Mouse (Mus musculus): ENCODE results near the gene Auts2.

Auts2 gene

DNA sequence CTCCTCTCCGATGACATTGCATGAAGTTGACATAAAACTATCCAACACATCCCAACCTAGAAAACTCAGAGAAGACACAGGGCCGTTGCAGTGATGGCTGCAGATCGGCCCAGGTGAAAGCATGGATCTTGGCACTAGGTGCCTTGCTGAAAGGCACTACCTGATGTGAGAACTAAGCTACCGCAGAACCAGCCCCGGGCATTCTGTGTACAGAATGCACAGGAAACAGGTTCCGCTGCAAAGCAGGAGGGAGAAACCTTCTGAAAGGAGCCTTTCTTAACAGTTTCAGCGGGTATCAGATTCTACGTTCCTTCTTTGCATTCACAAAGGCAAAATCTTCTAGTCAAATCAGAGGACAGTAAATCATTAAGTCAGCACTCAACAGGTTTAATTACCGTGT is 361.1 kb downstream of the Auts2 start:
- no peak for DNase-seq (ENCODE audit: low read depth, low spot score)

GRCm38 (mm10) chr5:132170010-132170409 is 373.1 kb downstream of the Auts2 start:
- no peak for DNase-seq (ENCODE audit: low read depth, low spot score)

DNA sequence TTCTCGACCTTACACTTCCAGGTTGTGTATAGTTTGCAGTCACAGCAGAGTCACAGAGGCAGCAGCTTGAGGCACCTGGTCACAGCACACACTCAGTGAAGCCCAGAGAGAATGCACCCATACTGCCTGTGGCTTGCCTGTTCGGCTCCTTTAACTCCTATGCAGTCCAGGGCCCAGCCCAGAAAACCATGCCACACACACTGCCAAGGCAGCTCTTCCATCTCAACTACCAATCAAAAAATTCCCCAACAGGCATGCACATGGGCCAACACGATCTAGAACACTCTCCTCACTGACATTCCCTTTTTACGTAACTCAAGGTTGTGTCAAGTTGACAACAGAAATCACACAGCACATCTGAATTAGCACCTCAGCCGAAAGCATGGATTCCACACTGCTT is 374.3 kb downstream of the Auts2 start:
- DNase-seq (ENCODE audit: low read depth, low spot score): no peak

DNA sequence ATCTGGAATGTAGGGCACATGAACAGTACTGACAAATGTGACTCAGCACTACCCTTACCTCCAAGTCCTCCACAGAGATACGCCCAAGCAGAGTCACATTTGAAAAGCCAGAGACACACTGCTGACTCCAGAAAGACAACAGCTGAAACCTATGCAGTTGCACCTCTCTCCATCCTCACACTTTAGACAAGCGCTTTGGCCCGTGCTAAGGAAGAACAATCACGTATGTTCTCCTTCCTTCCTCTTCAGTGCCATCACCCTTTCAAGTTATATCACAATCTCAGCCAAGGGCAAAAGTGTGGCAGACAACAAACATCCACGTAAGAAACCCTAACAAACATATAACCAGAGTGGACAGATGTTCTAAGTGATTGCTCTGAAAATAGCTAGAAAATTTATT is 374.9 kb downstream of the Auts2 start:
- no peak for DNase-seq (ENCODE audit: low read depth, low spot score)

DNA sequence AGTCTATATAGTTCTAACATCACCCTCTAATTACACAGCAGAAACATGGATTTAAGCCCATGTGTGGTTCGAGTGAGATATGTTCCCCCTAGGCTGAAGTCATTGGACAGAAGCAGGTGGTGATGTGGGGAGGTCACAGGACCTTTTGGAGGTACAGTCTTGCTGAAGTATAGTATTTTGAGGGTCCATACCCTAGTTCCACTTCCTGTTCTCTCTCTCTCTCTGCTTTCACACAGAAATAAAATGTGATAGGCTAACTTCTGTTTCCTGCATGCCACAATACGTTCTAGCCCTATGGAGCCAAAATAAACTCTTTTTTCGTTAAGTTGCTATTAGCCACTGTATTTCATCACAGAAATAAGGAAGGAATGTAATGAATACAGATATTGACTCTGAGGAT is 376.6 kb downstream of the Auts2 start:
- no peak for DNase-seq (ENCODE audit: low read depth, low spot score)

DNA sequence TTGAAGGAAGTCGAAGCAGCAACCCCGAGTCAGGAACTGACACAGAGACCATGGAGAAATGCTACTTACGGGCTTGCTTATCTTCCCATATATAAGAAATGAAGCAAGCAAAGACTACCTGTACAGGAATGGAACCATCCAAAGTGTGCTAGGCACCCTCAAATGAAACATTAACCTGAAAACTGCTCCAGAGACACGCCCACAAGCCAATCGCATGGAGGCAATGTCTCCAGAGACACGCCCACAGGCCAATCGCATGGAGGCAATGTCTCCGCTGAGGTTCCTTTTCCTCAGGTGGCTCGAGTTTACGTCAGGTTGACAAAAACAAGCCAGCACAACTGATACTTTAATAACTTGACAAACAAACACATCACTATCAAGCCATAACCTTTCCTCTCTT is 379.2 kb downstream of the Auts2 start:
- DNase-seq (ENCODE audit: low read depth, low spot score): no peak

DNA sequence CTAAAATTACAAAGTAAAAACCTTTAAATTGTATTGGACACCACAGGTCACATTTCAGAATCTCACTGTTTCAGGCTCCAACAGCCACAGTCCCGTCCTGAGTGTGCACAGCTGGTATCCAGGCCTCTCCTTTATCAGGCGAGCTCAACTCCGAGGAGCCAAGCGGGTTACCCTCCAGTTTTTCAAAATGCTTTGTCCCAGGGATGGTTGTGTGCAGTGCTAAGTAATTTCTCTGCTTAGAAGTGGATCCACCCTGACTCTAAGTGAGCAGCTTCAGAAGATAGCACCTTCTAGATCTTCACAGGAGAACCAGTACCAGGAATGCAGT is 381.0 kb downstream of the Auts2 start:
- no peak for DNase-seq (ENCODE audit: low read depth, low spot score)

DNA sequence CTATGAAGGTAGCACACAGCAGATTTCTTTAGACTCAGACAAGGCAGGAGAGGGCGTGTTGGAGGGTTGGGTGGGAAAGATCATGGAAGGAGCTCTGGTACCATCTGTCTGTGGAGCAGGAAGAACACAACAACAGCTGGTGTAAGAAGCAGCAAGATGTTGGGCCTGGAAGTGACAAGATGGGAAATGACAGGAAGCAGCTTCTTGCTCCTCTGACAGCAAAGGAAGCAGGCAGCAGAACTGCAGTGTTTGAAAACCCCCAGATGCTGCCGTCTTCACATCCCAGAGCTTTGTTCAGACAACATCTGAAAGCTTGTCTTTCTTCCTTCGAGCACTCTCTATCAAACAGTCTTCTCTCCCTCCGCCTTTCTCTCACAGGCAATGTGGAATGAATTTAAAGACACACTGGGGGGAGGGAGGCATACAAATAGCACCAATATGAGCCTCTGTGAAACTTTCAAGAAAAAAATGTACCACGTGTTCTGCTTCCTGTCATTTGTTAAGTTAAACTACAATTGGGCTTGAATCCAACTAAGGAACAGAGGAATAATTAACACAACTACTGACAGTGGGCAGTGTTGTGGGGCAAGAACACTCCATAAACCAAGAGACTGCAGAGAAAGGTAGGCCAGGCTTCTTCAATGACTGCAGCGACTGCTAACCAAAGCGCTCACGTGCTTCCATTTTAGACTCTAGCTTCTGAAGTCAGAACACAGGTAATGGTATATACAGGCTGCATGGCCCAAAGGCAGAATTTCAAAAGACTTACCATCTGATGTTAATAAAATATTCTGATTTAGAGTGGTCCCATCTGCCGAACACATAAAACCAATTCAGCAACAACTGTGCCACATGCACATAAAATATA is 381.6 kb downstream of the Auts2 start:
- DNase-seq (ENCODE audit: low read depth, low spot score): no peak

- no peak for DNase-seq (ENCODE audit: low read depth, low spot score)
These were observed 399.0 kb downstream of the Auts2 start for GRCm38 (mm10) chr5:132144181-132144580.

- DNase-seq (ENCODE audit: low read depth, low spot score): no peak
These were observed 402.3 kb downstream of the Auts2 start for GRCm38 (mm10) chr5:132140816-132141215.

GRCm38 (mm10) chr5:132135941-132136663 is 407.0 kb downstream of the Auts2 start:
- DNase-seq (ENCODE audit: low read depth, low spot score): no peak

DNA sequence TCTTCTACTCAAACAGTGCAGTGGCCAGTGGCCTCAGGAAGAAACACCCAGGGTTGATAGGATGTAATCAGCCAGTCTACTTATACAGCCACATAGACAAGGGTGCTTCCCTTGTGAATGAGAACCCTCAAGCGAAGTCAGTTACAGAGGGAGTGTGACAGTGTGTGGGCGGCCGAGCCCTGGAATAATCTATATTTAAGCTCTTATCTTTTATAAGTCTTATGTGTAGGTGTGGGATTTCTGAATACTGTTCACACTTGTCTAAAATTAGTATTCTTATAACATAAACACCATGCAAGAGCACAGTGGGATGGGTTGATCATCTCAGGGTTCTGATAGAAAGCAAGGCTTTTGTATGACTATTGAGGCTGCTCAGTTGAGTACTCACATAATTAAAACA is 411.2 kb downstream of the Auts2 start:
- no peak for DNase-seq (ENCODE audit: low read depth, low spot score)

DNA sequence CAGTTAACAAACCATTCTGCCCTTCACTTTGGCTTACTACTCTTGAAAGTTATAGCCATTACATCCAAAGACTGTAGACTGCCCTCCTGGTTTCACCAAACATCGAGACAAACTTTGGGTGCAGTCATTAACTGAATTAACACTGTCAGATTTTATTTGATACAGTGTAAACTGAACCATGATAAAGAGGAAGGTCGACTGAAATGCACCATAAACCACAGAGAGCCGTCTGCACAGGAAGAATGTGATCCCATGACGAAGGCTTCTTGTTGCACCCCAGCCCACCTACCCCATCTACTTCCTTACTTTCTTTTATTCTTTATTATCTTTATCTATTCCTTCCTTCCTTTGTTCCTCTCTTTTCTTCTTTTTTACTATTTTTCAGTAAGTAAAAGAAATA is 412.6 kb downstream of the Auts2 start:
- DNase-seq (ENCODE audit: low read depth, low spot score): no peak

- no peak for DNase-seq (ENCODE audit: low read depth, low spot score)
These were observed 416.5 kb downstream of the Auts2 start for GRCm38 (mm10) chr5:132126626-132127025.

DNA sequence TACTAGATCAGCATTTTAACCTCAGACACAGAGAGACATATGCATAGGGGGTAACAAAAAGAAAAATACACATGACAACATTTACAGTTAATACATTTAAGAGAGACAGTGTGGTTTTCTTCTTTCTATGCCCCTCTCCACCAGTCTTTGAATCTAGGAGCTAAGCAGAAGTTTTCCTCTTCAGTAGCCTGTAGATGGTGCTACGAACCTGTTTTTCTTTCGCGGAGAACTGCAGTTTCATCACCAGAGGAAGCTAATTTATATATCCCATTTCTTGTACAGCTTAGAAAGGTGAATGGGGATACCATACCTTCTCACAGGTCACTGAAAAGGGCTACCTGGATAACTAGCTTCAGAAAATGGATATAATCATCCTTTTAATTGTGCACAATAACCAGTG is 427.5 kb downstream of the Auts2 start:
- DNase-seq (ENCODE audit: low read depth, low spot score): no peak

DNA sequence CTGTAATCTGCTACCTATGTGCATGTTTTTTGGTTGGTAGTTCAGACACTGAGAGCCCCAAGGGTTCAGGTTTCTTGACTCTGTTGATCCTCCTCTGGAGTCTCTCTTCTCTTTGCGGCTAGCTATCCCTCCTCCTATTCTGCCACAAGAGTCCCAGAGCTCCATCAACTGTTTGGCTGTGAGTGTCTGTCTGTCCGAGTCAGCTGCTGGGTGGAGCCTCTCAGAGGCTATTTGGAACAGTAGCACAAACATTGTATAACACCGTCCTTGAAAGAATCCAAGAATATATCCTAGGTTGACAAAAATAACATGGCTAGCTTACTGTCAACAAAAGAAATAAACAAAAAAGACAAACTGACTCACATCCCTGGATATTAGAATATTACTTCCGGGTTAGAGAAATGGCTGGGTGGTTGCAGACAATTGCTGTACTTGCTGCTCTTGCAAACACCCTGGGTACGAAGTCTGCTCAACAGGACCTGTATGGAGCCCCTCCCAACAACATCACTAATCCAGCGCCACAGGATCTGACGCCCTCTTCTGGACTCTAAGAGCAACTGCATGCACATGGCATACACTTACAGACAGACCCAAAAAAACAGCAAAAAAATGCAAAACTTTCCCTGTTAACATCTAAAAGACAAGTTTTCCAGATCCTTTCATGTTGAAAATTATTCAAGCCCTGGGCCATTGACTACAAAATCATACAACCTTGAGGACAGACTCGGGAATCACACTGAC is 428.4 kb downstream of the Auts2 start:
- no peak for DNase-seq (ENCODE audit: low read depth, low spot score)

DNA sequence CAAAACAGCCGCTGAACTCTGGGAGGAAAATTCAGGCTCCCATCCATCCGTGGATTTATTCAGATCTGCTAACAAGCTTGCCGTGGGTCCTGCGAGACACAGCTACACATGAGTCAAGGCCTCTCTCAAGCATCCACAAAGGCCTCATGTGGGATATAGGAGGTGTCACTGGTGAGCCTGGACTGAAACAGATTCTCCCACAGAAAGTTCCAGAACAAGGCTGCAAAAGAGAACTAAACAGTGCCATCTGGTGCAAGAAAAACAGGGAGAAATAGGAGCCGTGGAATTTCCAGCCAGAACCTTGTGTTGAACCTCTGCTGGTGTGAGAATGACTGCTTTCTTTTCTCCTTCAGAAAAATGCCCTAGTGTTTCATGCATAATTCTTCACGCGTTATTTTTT is 429.7 kb downstream of the Auts2 start:
- DNase-seq (ENCODE audit: low read depth, low spot score): no peak

GRCm38 (mm10) chr5:132112666-132113065 is 430.5 kb downstream of the Auts2 start:
- DNase-seq (ENCODE audit: low read depth, low spot score): no peak

- no peak for DNase-seq (ENCODE audit: low read depth, low spot score)
These were observed 440.7 kb downstream of the Auts2 start for GRCm38 (mm10) chr5:132102426-132102825.

GRCm38 (mm10) chr5:132098461-132098860 is 444.7 kb downstream of the Auts2 start:
- no peak for DNase-seq (ENCODE audit: low read depth, low spot score)

GRCm38 (mm10) chr5:132092721-132093120 is 450.4 kb downstream of the Auts2 start:
- no peak for DNase-seq (ENCODE audit: low read depth, low spot score)

DNA sequence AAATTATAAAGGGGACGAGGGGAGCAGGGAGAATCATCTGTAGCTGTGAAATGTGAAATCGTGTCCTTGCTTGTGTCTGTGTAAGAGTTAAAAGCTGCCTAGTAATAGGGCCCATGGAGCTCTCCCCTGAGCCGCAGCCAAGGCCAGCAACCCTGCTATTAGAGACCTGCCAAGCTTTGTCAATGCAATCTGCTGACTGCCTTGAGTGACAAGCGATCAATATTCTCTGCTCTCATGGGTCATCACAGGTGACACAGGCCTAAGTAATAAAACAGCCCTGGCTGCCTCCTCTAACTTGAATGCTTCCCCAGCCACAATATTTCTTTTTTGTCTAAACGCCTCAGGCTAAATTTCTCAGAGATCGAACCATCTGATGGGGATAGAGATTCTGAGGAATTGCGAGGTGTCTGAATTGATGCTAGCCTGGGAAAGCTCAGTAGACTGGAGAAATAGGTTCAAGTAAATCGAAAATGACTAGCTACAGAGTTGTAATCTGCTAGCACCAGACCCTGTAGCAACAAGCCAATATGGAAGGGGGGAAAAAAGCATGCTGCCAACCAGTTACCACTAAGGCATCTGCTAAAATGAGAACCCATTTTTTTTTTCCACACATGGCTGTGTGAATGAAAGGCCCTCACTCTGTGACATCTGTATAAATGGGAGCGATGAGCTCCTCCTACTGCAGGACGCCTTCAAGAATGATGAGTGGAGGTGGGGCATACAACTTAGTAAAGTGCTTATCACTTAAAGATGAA is 453.5 kb downstream of the Auts2 start:
- no peak for DNase-seq (ENCODE audit: low read depth, low spot score)
